Mouse (Mus musculus) kidney, adult 2 months (tissue): ENCODE results near the gene Csf2ra. TPM values are rescaled to one million over a fixed set of nuclear protein-coding genes. Genes with fewer than 3 reads are reported as not detected.
"Not testable (repeated sequence)": the region's sequence is repeated elsewhere in the genome, so short reads cannot be mapped to it uniquely, and the experiment has no call there.

Experiments used
- DNase-seq: peaks from one replicate; pipeline ENCODE4 v3.0.0; 2021
- H3K27ac ChIP-seq: fragments of 200-500 bp; 2 replicates; pipeline ENCODE4 v1.5.1; 2012; ENCODE audit warnings: low read depth, low read length, control low read depth, inconsistent platforms; ENCODE audit not compliant: insufficient read depth
- H3K27me3 ChIP-seq: fragments of 200-500 bp; replicated peaks from 2 replicates; pipeline ENCODE4 v1.6.1; 2012; ENCODE audit warnings: mild to moderate bottlenecking, moderate library complexity, low read length, inconsistent platforms; ENCODE audit not compliant: control insufficient read depth, insufficient read depth
- H3K36me3 ChIP-seq: fragments of 200-500 bp; 2 replicates; pipeline ENCODE4 v1.6.1; 2012; ENCODE audit warnings: mild to moderate bottlenecking, moderate library complexity, low read length, inconsistent platforms; ENCODE audit not compliant: control insufficient read depth, insufficient read depth
- H3K4me1 ChIP-seq: fragments of 200-500 bp; 2 replicates; pipeline ENCODE4 v1.6.1; 2011; ENCODE audit warnings: low read length; ENCODE audit not compliant: control insufficient read depth, insufficient read depth
- H3K4me3 ChIP-seq: fragments of 200-500 bp; 2 replicates; pipeline ENCODE4 v1.5.1; 2011; ENCODE audit warnings: mild to moderate bottlenecking, low read depth, low read length, control low read depth; ENCODE audit not compliant: insufficient read depth
- CTCF ChIP-seq: fragments of 200-500 bp; conservative IDR thresholded peaks from 2 replicates; pipeline ENCODE4 v1.5.1; 2011; ENCODE audit warnings: low read depth, mild to moderate bottlenecking, control low read depth, low read length, moderate library complexity, mixed read lengths; ENCODE audit not compliant: insufficient read depth, insufficient read length
- POLR2A ChIP-seq: fragments of 200-500 bp; IDR thresholded peaks from one replicate; pipeline ENCODE4 v1.6.1; 2011; ENCODE audit warnings: low read depth, low read length, control low read depth
- WGBS: fragments of 180-500 bp; shearing (Covaris S2); methylation state at CpG from one replicate; pipeline ENCODE4 v1.1.7; 2018; 5-methylcytosine and 5-hydroxymethylcytosine counted together
- polyA plus RNA-seq: library from polyadenylated mRNA; depleted of rRNA; stranded (reverse); fragments of >200 nt; gene quantifications from 2 replicates; pipeline ENCODE4 v1.2.3, GENCODE M21; 2012; rRNA removed

The Csf2ra gene
- polyA plus RNA-seq, 1 experiment: 63.7 TPM

GRCm38 (mm10) chr19:61199836-61200235 lies 28.4 kb downstream of the Csf2ra start:
- H3K4me1 ChIP-seq: no peaks in the 10 kb centered on the region
- TF ChIP-seq POLR2A (no peak), CTCF (no peak)
- DNase-seq: peak; percentile 34
- 13% methylated on average over 10 of the region's 10 CpGs for WGBS
- H3K36me3 ChIP-seq: no peaks in the 10 kb centered on the region
- H3K27ac ChIP-seq: no peak overlapping the region
- no peaks in the 10 kb centered on the region for H3K27me3 ChIP-seq
- no peak overlapping the region for H3K4me3 ChIP-seq

GRCm38 (mm10) chr19:61199316-61199715 lies 28.9 kb downstream of the Csf2ra start:
- no peak overlapping the region for H3K4me3 ChIP-seq
- H3K36me3 ChIP-seq: no peaks in the 10 kb centered on the region
- WGBS: 15% methylated on average over 13 of the region's 13 CpGs
- H3K27ac ChIP-seq: no peak overlapping the region
- no peak for TF ChIP-seq POLR2A
- no peak; the same call in 1 of the 2 replicates for TF ChIP-seq CTCF
- no peaks in the 10 kb centered on the region for H3K27me3 ChIP-seq
- DNase-seq: peak; percentile 91
- no peaks in the 10 kb centered on the region for H3K4me1 ChIP-seq

GRCm38 (mm10) chr19:61183590-61183989 lies 44.6 kb downstream of the Csf2ra start, which contains the start of gene Gm6020:
TSS of gene Gm6020 (plus strand) at chr19:61183890.
- H3K36me3 ChIP-seq, DNase-seq, H3K4me3 ChIP-seq, H3K4me1 ChIP-seq, H3K27me3 ChIP-seq, H3K27ac ChIP-seq: not testable (repeated sequence)
- 83% methylated on average over 2 of the region's 2 CpGs for WGBS

- H3K36me3 ChIP-seq: no peaks in the 10 kb centered on the region
- no peak within 1 kb of the TSS for H3K4me3 ChIP-seq
- 27% methylated on average over 39 of the region's 39 CpGs for WGBS
- DNase-seq: peak; percentile 8
- TF ChIP-seq POLR2A: no peak
- no peak for TF ChIP-seq CTCF
- H3K27me3 ChIP-seq: no peaks in the 10 kb centered on the region
- no peaks in the 10 kb centered on the region for H3K4me1 ChIP-seq
- no peak within 1 kb of the TSS for H3K27ac ChIP-seq
These were observed 52.4 kb downstream of the Csf2ra start, which contains the start of gene Gm7102 for GRCm38 (mm10) chr19:61175756-61176324. TSS of gene Gm7102 (minus strand) at chr19:61176309.

Other genes starting within 250 kb of the Csf2ra start
- gene Zfp950, start 87.6 kb downstream of the Csf2ra start, polyA plus RNA-seq: 4.3 and 5.1 TPM in 2 replicates
- 0.05 TPM in 1 of 2 replicates, not detected in the other for gene Gm7102, start 52.1 kb downstream of the Csf2ra start, polyA plus RNA-seq
- gene Gm6020, start 44.5 kb downstream of the Csf2ra start, polyA plus RNA-seq: not detected in 2 replicates
- not detected in 2 replicates for gene Gm21060, start 68.6 kb upstream of the Csf2ra start, polyA plus RNA-seq